In the genomic region with DNA sequence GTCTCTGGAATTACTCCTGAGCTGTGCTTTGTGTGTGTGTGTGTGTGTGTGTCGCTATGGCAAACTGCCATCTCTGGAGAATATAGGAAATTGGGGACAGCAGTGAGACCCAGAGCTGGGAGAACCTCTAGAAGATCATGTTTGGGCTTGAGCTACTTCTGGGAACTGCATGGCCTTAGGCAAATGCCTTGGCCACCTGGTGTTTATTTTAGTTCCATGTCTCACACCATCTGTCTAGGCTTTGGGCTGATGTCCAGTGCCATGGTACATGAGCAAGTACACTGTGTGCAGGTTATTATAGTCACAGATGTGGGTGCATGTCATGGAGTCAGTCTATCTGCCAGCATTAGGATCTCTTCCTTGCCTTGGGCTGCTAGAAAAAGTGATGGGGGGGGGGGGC, we compare ENCODE assay signal across 27 mouse cellular contexts. TPM values are rescaled to one million over a fixed set of nuclear protein-coding genes. Genes with fewer than 3 reads are reported as not detected.
DNase-seq lines count a peak whose midpoint lies in the region.
"Had no signal": no experiment of that assay in that cellular context is flagged by ENCODE, and none has a peak within 500 bp of the region (broad histone marks: within the 10 kb centered on the region; RNA-seq: fewer than 3 reads in every experiment).

No protein-coding gene starts in this region.

- peak; percentile 8 to 10 for DNase-seq in cerebellum, adult 18-20 months
- no peak for DNase-seq in cerebellum, postnatal 4 days (ENCODE audit: low spot score in 2 of 2)
- DNase-seq in heart, adult 11 months: peak; percentile 84
- no peak for DNase-seq in heart, adult 8-10 months (ENCODE audit: low spot score)
- peak; percentile 44 for DNase-seq in brain, adult 2 months (ENCODE audit: low read depth, low spot score)
- DNase-seq in gonadal fat pad, adult 2 months (ENCODE audit: low read depth): peak; percentile 38
- DNase-seq in lung, postnatal 36 days: no peak
- DNase-seq in testis, postnatal 10 days (ENCODE audit: low spot score): no peak
- DNase-seq: adrenal gland, postnatal 25 days; embryo, embryonic 11 days; gastrocnemius, postnatal 14 days; heart, adult 18-20 months; kidney, adult 9 months; kidney, postnatal 10 days; layer of hippocampus, adult 9-11 months; right cerebral cortex, postnatal 25 days; thymus, adult 2 months; thymus, postnatal 36 days had no signal

RNA-seq across cellular contexts. Expression of a gene that starts 13.5 kb away (rescaled TPM):
- 1 to 10 TPM in 3 of 4 experiments, under 1 TPM in 1; 0.87 to 4.1 (median 2.1) TPM for total RNA-seq in heart, adult 8-10 months (2022)
- polyA plus RNA-seq in gonadal fat pad, adult 2 months (2012; rRNA removed): 5.4 and 7.4 TPM in 2 replicates
- total RNA-seq: megakaryocyte-erythroid progenitor cell, adult 5-6 weeks had no signal

RNA-seq across cellular contexts. Expression of a gene that starts 35.0 kb away (rescaled TPM):
- under 1 TPM; 0.31 to 0.57 (median 0.54) TPM for total RNA-seq in heart, adult 8-10 months (2022)
- polyA plus RNA-seq in gonadal fat pad, adult 2 months (2012; rRNA removed): 2.0 and 3.1 TPM in 2 replicates

RNA-seq across cellular contexts. Expression of a gene that starts 35.1 kb away (rescaled TPM):
- total RNA-seq in heart, adult 8-10 months (2022): 10 to 100 TPM; 28.9 to 34.2 (median 31.4) TPM
- 41.5 and 45.5 TPM in 2 replicates for polyA plus RNA-seq in gonadal fat pad, adult 2 months (2012; rRNA removed)

RNA-seq across cellular contexts. Expression of a gene that starts 35.3 kb away (rescaled TPM):
- total RNA-seq in heart, adult 8-10 months (2022): 1 to 10 TPM in 2 of 4 experiments, under 1 TPM in 2; 0.44 to 2.8 (median 1.1) TPM
- polyA plus RNA-seq in gonadal fat pad, adult 2 months (2012; rRNA removed): 3.2 and 3.5 TPM in 2 replicates
- total RNA-seq: gastrocnemius, postnatal 14 days; left cerebral cortex, adult 18-20 months; left cerebral cortex, postnatal 14 days; megakaryocyte-erythroid progenitor cell, adult 5-6 weeks had no signal
- polyA plus RNA-seq: embryonic facial prominence, embryonic 13.5 days; forebrain, embryonic 12.5 days; hindbrain, embryonic 14.5 days; limb, embryonic 13.5 days; midbrain, embryonic 13.5 days; neural tube, embryonic 11.5 days had no signal

RNA-seq across cellular contexts. Expression of a gene that starts 44.0 kb away (rescaled TPM):
- total RNA-seq in heart, adult 8-10 months (2022): 10 to 100 TPM in 1 of 4 experiments, 1 to 10 TPM in 3; 7.9 to 12.7 (median 8.6) TPM
- 18.9 and 20.8 TPM in 2 replicates for polyA plus RNA-seq in gonadal fat pad, adult 2 months (2012; rRNA removed)

Comparison
In these comparisons a context has a peak if more than half of its experiments do, and no peak if none do; other contexts are left out.
1. DNase-seq: peak in cerebellum, adult 18-20 months (2 of 2), heart, adult 11 months (single experiment), brain, adult 2 months (single experiment) and gonadal fat pad, adult 2 months (single experiment); none in cerebellum, postnatal 4 days (0 of 2), heart, adult 8-10 months (single experiment), lung, postnatal 36 days (single experiment) and testis, postnatal 10 days (single experiment).